Comparison of ENCODE assay signal across 31 mouse cellular contexts in the genomic region with DNA sequence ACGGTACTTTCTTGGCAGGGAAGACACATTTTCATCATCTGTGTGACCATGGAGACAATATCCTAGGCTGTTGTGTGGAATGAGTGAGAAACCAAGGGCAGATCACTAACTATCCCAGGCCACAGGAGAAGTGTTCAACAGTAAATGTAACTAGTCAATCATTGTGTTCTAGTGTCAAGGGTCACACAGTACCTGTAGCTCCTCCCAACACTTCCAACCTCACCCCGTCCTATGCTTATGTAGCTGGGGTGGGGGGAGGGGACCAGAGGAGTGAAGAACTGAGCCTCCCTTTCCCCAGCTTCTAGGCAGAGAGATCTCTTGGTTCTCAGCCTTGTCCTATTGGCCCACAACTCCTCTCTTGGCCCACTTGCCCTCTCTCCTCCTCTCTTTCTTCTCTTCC. TPM values are rescaled to one million over a fixed set of nuclear protein-coding genes. Genes with fewer than 3 reads are reported as not detected.
A peak's percentile ranks its signal among the peaks of the same experiment; 100 is the strongest.
DNase-seq lines count a peak whose midpoint lies in the region; ATAC-seq lines count a peak whose summit lies in the region.
"Had no signal": no experiment of that assay in that cellular context is flagged by ENCODE, and none has a peak within 500 bp of the region (broad histone marks: within the 10 kb centered on the region; RNA-seq: fewer than 3 reads in every experiment).

No protein-coding gene starts in this region.

- H3K27me3 ChIP-seq in hindbrain, embryonic 11.5 days (ENCODE audit: control insufficient read depth, insufficient read depth, low read length), result no peaks in the 10 kb centered on the region
- H3K27me3 ChIP-seq in hindbrain, embryonic 14.5 days (ENCODE audit: control insufficient read depth, insufficient read depth, low read length), result no peaks in the 10 kb centered on the region
- H3K27me3 ChIP-seq in kidney, embryonic 16.5 days (ENCODE audit: insufficient read depth, low read length), result no peaks in the 10 kb centered on the region
- H3K27me3 ChIP-seq in intestine, embryonic 16.5 days (replicated peaks; ENCODE audit: control insufficient read depth, insufficient read depth, low read length), result no peaks in the 10 kb centered on the region
- H3K27me3 ChIP-seq: CH12.LX; embryonic facial prominence, embryonic 13.5 days; forebrain, embryonic 12.5 days; forebrain, embryonic 15.5 days; heart, embryonic 13.5 days; hindbrain, embryonic 12.5 days had no signal

- 57% methylated on average over 2 of the region's 2 CpGs for WGBS in hindbrain, embryonic 11.5 days
- 49% methylated on average over 2 of the region's 2 CpGs for WGBS in hindbrain, embryonic 14.5 days
- 72% methylated on average over 2 of the region's 2 CpGs for WGBS in kidney, embryonic 16.5 days
- WGBS in intestine, embryonic 16.5 days, result 58% methylated on average over 2 of the region's 2 CpGs

- H3K9ac ChIP-seq in hindbrain, embryonic 11.5 days (ENCODE audit: low read depth, low read length), result no peak overlapping the region
- H3K9ac ChIP-seq in hindbrain, embryonic 14.5 days, result no peak overlapping the region
- no peak overlapping the region for H3K9ac ChIP-seq in kidney, embryonic 16.5 days (replicated peaks; ENCODE audit: low read length)
- H3K9ac ChIP-seq in intestine, embryonic 16.5 days (ENCODE audit: low read depth, low read length), result no peak overlapping the region
- H3K9ac ChIP-seq: embryonic facial prominence, embryonic 13.5 days; forebrain, embryonic 12.5 days; forebrain, embryonic 15.5 days; heart, embryonic 13.5 days; hindbrain, embryonic 12.5 days had no signal

- H3K27ac ChIP-seq in hindbrain, embryonic 11.5 days (ENCODE audit: low read depth, low read length), result no peak overlapping the region
- H3K27ac ChIP-seq in hindbrain, embryonic 14.5 days, result no peak overlapping the region
- no peak overlapping the region for H3K27ac ChIP-seq in kidney, embryonic 16.5 days (ENCODE audit: low read length)
- no peak overlapping the region for H3K27ac ChIP-seq in intestine, embryonic 16.5 days (ENCODE audit: low read length)
- H3K27ac ChIP-seq: embryonic facial prominence, embryonic 10.5 days; embryonic facial prominence, embryonic 13.5 days; forebrain, embryonic 12.5 days; forebrain, embryonic 15.5 days; heart, adult 2 months; heart, embryonic 10.5 days; heart, embryonic 13.5 days; hindbrain, embryonic 12.5 days had no signal

- no peak overlapping the region for H3K4me3 ChIP-seq in hindbrain, embryonic 11.5 days (ENCODE audit: low read depth, low read length)
- no peak overlapping the region for H3K4me3 ChIP-seq in hindbrain, embryonic 14.5 days (replicated peaks; ENCODE audit: low read length)
- H3K4me3 ChIP-seq in kidney, embryonic 16.5 days (ENCODE audit: low read length), result no peak overlapping the region
- no peak overlapping the region for H3K4me3 ChIP-seq in intestine, embryonic 16.5 days (ENCODE audit: low read length)
- H3K4me3 ChIP-seq: embryonic facial prominence, embryonic 10.5 days; embryonic facial prominence, embryonic 13.5 days; erythroblast, embryonic 14.5 days; forebrain, embryonic 12.5 days; forebrain, embryonic 15.5 days; heart, adult 2 months; heart, embryonic 10.5 days; heart, embryonic 13.5 days; hindbrain, embryonic 12.5 days had no signal

- H3K36me3 ChIP-seq in hindbrain, embryonic 11.5 days (ENCODE audit: control insufficient read depth, insufficient read depth, low read length), result no peaks in the 10 kb centered on the region
- no peaks in the 10 kb centered on the region for H3K36me3 ChIP-seq in hindbrain, embryonic 14.5 days (replicated peaks; ENCODE audit: control insufficient read depth, insufficient read depth)
- 0 out of 2 replicates have a peak, but pooled peaks cover 2% of the 10 kb centered on the region for H3K36me3 ChIP-seq in kidney, embryonic 16.5 days (ENCODE audit: insufficient read depth, low read length)
- H3K36me3 ChIP-seq in intestine, embryonic 16.5 days (ENCODE audit: control insufficient read depth, insufficient read depth, low read length), result no peaks in the 10 kb centered on the region
- H3K36me3 ChIP-seq: embryonic facial prominence, embryonic 10.5 days; embryonic facial prominence, embryonic 13.5 days; forebrain, embryonic 12.5 days; forebrain, embryonic 15.5 days; heart, embryonic 10.5 days; hindbrain, embryonic 12.5 days had no signal

- no peak for DNase-seq in hindbrain, embryonic 11.5 days (ENCODE audit: low spot score)
- DNase-seq in hindbrain, embryonic 14.5 days (ENCODE audit: low spot score), result no peak
- no peak for DNase-seq in kidney, postnatal 4 days
- peak; percentile 67 for DNase-seq in yolk sac, embryonic 10.5 days (ENCODE audit: low spot score)
- DNase-seq in layer of hippocampus, postnatal 36 days, result no peak
- DNase-seq: adrenal gland, adult 8-10 months; adrenal gland, postnatal 25 days; cerebellum, adult 11-12 months; cerebellum, adult 8-10 months; cerebellum, postnatal 10 days; cerebellum, postnatal 36 days; embryo, embryonic 11 days; gastrocnemius, postnatal 36 days; heart, adult 2 months; heart, postnatal 14 days; heart, postnatal 4 days had no signal

- no peaks in the 10 kb centered on the region for H3K4me1 ChIP-seq in hindbrain, embryonic 11.5 days (replicated peaks; ENCODE audit: control insufficient read depth, insufficient read depth, low read length)
- H3K4me1 ChIP-seq in hindbrain, embryonic 14.5 days (replicated peaks; ENCODE audit: control insufficient read depth, insufficient read depth, low read length), result no peaks in the 10 kb centered on the region
- H3K4me1 ChIP-seq in kidney, embryonic 16.5 days (ENCODE audit: insufficient read depth, low read length), result no peaks in the 10 kb centered on the region
- no peaks in the 10 kb centered on the region for H3K4me1 ChIP-seq in intestine, embryonic 16.5 days (ENCODE audit: control insufficient read depth, insufficient read depth, low read length)
- H3K4me1 ChIP-seq: embryonic facial prominence, embryonic 10.5 days; embryonic facial prominence, embryonic 13.5 days; forebrain, embryonic 12.5 days; forebrain, embryonic 15.5 days; heart, embryonic 10.5 days; hindbrain, embryonic 12.5 days had no signal

- H3K9me3 ChIP-seq in hindbrain, embryonic 11.5 days (ENCODE audit: control insufficient read depth, low read length), result no peaks in the 10 kb centered on the region
- H3K9me3 ChIP-seq in hindbrain, embryonic 14.5 days (ENCODE audit: control insufficient read depth, low read length), result no peaks in the 10 kb centered on the region
- H3K9me3 ChIP-seq in kidney, embryonic 16.5 days (ENCODE audit: low read length), result no peaks in the 10 kb centered on the region
- H3K9me3 ChIP-seq in intestine, embryonic 16.5 days (ENCODE audit: control insufficient read depth, low read length), result no peaks in the 10 kb centered on the region
- H3K9me3 ChIP-seq: embryonic facial prominence, embryonic 10.5 days; embryonic facial prominence, embryonic 13.5 days; forebrain, embryonic 12.5 days; forebrain, embryonic 15.5 days; G1E; heart, embryonic 10.5 days; heart, embryonic 13.5 days; hindbrain, embryonic 12.5 days had no signal

- 0 out of 2 replicates have a peak, but pooled peaks have one; percentile 35 for ATAC-seq in hindbrain, embryonic 11.5 days (ENCODE audit: low FRiP score)
- ATAC-seq in hindbrain, embryonic 14.5 days (ENCODE audit: low FRiP score), result no peak
- peak; percentile 50 for ATAC-seq in kidney, embryonic 16.5 days (ENCODE audit: low FRiP score, low TSS enrichment)
- peak; percentile 76 for ATAC-seq in intestine, embryonic 16.5 days
- no peak for ATAC-seq in CD4-positive, CD25-positive, alpha-beta regulatory T cell, adult 4 months
- ATAC-seq: activated CD4-positive, CD25-positive, alpha-beta regulatory T cell, adult 4 months; forebrain, embryonic 15.5 days; hindbrain, embryonic 16.5 days had no signal

- H3K4me2 ChIP-seq in hindbrain, embryonic 11.5 days (replicated peaks; ENCODE audit: low read depth, low read length), result no peak overlapping the region
- no peak overlapping the region for H3K4me2 ChIP-seq in hindbrain, embryonic 14.5 days (replicated peaks)
- H3K4me2 ChIP-seq in kidney, embryonic 16.5 days (replicated peaks; ENCODE audit: low read depth, low read length), result no peak overlapping the region
- no peak overlapping the region for H3K4me2 ChIP-seq in intestine, embryonic 16.5 days (ENCODE audit: low read depth, low read length)
- H3K4me2 ChIP-seq: embryonic facial prominence, embryonic 13.5 days; forebrain, embryonic 12.5 days; forebrain, embryonic 15.5 days; heart, embryonic 13.5 days; hindbrain, embryonic 12.5 days had no signal

RNA-seq across cellular contexts. Expression of gene Dpp4, which starts 42.0 kb away (rescaled TPM):
- polyA plus RNA-seq in hindbrain, embryonic 11.5 days (2014; fragmentation: Nextera tagmentation; extraction: Ambion mirVana), result 0.82 and 1.1 TPM in 2 replicates
- 1.1 and 1.4 TPM in 2 replicates for polyA plus RNA-seq in hindbrain, embryonic 14.5 days (2014; fragmentation: Nextera tagmentation; extraction: Ambion mirVana)
- 118 and 125 TPM in 2 replicates for polyA plus RNA-seq in kidney, embryonic 16.5 days (2015; fragmentation: Nextera tagmentation; extraction: Ambion mirVana)
- 85.0 and 104 TPM in 2 replicates for polyA plus RNA-seq in intestine, embryonic 16.5 days (2015; fragmentation: Nextera tagmentation; extraction: Ambion mirVana)
- polyA plus RNA-seq in CD4-positive, CD25-positive, alpha-beta regulatory T cell, adult 4 months (2017; shearing (Covaris generic)), result 100 to 1,000 TPM in 1 of 2 experiments, 10 to 100 TPM in 1; 98.3 to 101 TPM
- total RNA-seq in layer of hippocampus, postnatal 36 days (2021), result under 1 TPM; 0.30 to 0.71 TPM
- polyA plus RNA-seq: erythroblast, embryonic 14.5 days had no signal

Comparison
In these comparisons a context has a peak if more than half of its experiments do, and no peak if none do; other contexts are left out.
1. ATAC-seq: peak in hindbrain, embryonic 11.5 days (single experiment), kidney, embryonic 16.5 days (single experiment) and intestine, embryonic 16.5 days (single experiment); none in hindbrain, embryonic 14.5 days (single experiment) and CD4-positive, CD25-positive, alpha-beta regulatory T cell, adult 4 months (single experiment).
2. RNA of gene Dpp4, which starts 42.0 kb away (polyA plus RNA-seq): 118 to 125 TPM in kidney, embryonic 16.5 days, 98.3 to 101 TPM in CD4-positive, CD25-positive, alpha-beta regulatory T cell, adult 4 months and 85.0 to 104 TPM in intestine, embryonic 16.5 days; 1.1 to 1.4 TPM in hindbrain, embryonic 14.5 days and 0.82 to 1.1 TPM in hindbrain, embryonic 11.5 days; every median in the first group is over 10 times any median in the second.